Mouse (Mus musculus) erythroid progenitor cell, adult 5-6 weeks (primary cell): ENCODE data around the gene Amy2a1. TPM values are rescaled to one million over a fixed set of nuclear protein-coding genes. Genes with fewer than 3 reads are reported as not detected.
"Not testable (repeated sequence)": the region's sequence is repeated elsewhere in the genome, so short reads cannot be mapped to it uniquely, and the experiment has no call there.

Experiments
- ATAC-seq: replicated peaks from 2 replicates; pipeline ENCODE4 v1.8.0; 2016; ENCODE audit warnings: moderate number of reproducible peaks, mild to moderate bottlenecking, moderate TSS enrichment, inconsistent platforms; ENCODE audit not compliant: poor library complexity, low FRiP score, severe bottlenecking
- total RNA-seq, 2 experiments: library from RNA; stranded (forward) in 1 of 2; stranded (reverse) in 1 of 2; fragments of 150-400 nt in 1 of 2; fragments of 186-747, 209-891 nt in 1 of 2; gene quantifications; 2 replicates each; pipeline versions ENCODE4 v1.2.3 to v1.2.4; 2015 to 2017; ENCODE audit warnings: low replicate concordance in 2 of 2

Amy2a1 gene
- total RNA-seq (2015; ENCODE audit: low replicate concordance) (not detected in 2 replicates), total RNA-seq (2017; ENCODE audit: low replicate concordance) (not detected in 2 replicates)

- ATAC-seq: not testable (repeated sequence)
Measured at GRCm38 (mm10) chr3:113532328-113532727, at the start of gene Amy2a1. TSS of gene Amy2a1 (minus strand) at chr3:113532428.

DNA sequence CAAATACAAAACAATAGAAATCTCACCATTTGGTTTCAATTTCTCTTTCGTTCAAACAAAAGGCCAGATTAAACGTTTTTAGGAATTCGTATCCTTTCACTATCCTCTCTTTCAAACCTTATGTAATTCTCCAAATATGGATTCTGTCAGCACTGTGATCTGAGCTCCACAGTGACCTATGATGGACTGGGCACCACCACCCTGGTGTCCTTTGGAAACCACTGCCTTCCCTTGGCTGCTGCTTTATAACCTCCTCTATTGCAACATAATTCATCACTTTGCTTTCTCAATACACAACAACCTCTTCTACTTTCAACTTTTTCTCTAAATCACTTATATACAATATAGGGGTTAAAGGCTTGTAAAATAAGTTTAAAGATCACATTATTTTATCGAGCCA lies 42.4 kb upstream of the Amy2a1 start:
- no peak for ATAC-seq

DNA sequence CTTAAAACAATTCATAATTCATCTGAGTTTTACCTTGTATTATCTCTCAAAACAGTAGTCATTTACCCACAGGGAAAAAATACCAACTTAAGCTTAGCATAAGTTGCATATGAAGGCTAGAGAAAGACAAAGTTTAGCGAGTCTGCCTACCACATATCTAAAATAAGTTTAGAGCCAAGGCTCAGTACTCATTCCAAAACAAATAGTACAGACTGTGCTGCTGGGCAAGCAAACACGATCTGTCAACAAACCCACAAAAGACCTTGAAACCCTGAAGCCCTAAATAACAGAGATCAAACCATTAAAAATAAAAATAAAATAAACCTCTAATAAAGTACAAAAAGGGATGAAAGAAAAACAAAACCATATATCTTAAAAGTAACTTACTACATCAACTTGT lies 41.9 kb upstream of the Amy2a1 start:
- no peak for ATAC-seq

GRCm38 (mm10) chr3:113572158-113572557 lies 39.9 kb upstream of the Amy2a1 start:
- ATAC-seq: no peak

GRCm38 (mm10) chr3:113539692-113540091 lies 7.5 kb upstream of the Amy2a1 start:
- ATAC-seq: no peak

Other genes starting within 250 kb of the Amy2a1 start
- gene Amy2a4, start 241.0 kb downstream of the Amy2a1 start, total RNA-seq (2015; ENCODE audit: low replicate concordance): not detected in 2 replicates
- not detected in 2 replicates for gene Amy2a4, start 241.0 kb downstream of the Amy2a1 start, total RNA-seq (2017; ENCODE audit: low replicate concordance)
- not detected in 2 replicates for gene Amy2a3, start 208.4 kb downstream of the Amy2a1 start, total RNA-seq (2015; ENCODE audit: low replicate concordance)
- not detected in 2 replicates for gene Amy2a3, start 208.4 kb downstream of the Amy2a1 start, total RNA-seq (2017; ENCODE audit: low replicate concordance)
- not detected in 2 replicates for gene Amy2a2, start 175.8 kb downstream of the Amy2a1 start, total RNA-seq (2015; ENCODE audit: low replicate concordance)
- not detected in 2 replicates for gene Amy2a2, start 175.8 kb downstream of the Amy2a1 start, total RNA-seq (2017; ENCODE audit: low replicate concordance)
- 5.9 TPM in 1 of 2 replicates, not detected in the other for gene Amy1, start 74.3 kb upstream of the Amy2a1 start, total RNA-seq (2015; ENCODE audit: low replicate concordance)
- gene Amy1, start 74.3 kb upstream of the Amy2a1 start, total RNA-seq (2017; ENCODE audit: low replicate concordance): 3.9 and 16.8 TPM in 2 replicates
- gene Rnpc3, start 97.7 kb upstream of the Amy2a1 start, total RNA-seq (2015; ENCODE audit: low replicate concordance): 63.3 and 102 TPM in 2 replicates
- 67.9 and 189 TPM in 2 replicates for gene Rnpc3, start 97.7 kb upstream of the Amy2a1 start, total RNA-seq (2017; ENCODE audit: low replicate concordance)